Mouse (Mus musculus): ENCODE measurements around the gene Igsf8.
A peak's percentile ranks its signal among the peaks of the same experiment; 100 is the strongest.

- no peak for TF ChIP-seq CTCF (IDR thresholded peaks at IDR 0.05; ENCODE audit: control insufficient read depth, insufficient read depth, insufficient read length)
- TF ChIP-seq USF1 (IDR thresholded peaks at IDR 0.05; ENCODE audit: low read depth) = no peak
- TF ChIP-seq MYOD1 (IDR thresholded peaks at IDR 0.05; ENCODE audit: control insufficient read depth, insufficient read length, low read depth) = no peak
- TF ChIP-seq MAX (IDR thresholded peaks at IDR 0.05) = no peak
- TF ChIP-seq MYOG (IDR thresholded peaks at IDR 0.05; ENCODE audit: control insufficient read depth, extremely low read depth, insufficient read length) = no peak
- no peak for TF ChIP-seq CEBPB (IDR thresholded peaks at IDR 0.05; ENCODE audit: low read depth)
- peak; percentile 5 for TF ChIP-seq FOSL1 (IDR thresholded peaks at IDR 0.05; ENCODE audit: insufficient read depth, low read length, poor library complexity, severe bottlenecking)
Measured at GRCm38 (mm10) chr1:172242401-172242800, 19.0 kb upstream of the Igsf8 start.

Measured in C2C12 (cell line).